Mouse (Mus musculus): ENCODE measurements at regions not wholly inside any gene's neighbourhood (a gene's known extent, or its start where the extent isn't known, plus 50 kb on each side); places are given as distances from the start of the nearest gene placed in this dataset.
"Not testable (repeated sequence)": the region's sequence is repeated elsewhere in the genome, so short reads cannot be mapped to it uniquely, and the experiment has no call there.

- not testable (repeated sequence) for DNase-seq (ENCODE audit: low read depth, low spot score)
Observed at GRCm38 (mm10) chr2:129949786-129950185, 62.4 kb upstream of the Tgm3 start.

DNA sequence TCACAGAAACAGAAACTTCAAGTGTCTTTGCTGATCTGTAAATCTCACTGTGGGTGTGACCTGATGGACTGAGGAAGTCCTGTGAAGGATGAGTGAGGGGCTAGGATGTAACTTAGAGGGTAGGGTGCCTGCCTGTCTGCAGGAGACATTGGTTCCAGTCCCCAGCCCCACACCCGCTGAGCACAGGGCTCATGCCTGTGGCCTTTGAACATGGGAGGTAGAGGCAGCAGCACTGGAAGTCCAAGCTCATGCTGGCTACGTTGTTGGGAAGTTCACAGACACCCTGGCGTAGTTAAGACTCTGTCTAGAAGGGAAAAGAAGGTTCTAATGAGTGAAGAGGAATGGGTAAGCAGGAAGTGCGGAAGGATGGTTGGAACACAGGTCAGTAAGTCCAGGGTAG lies 59.7 kb upstream of the Tgm3 start:
- no peak for DNase-seq (ENCODE audit: low read depth, low spot score)

DNA sequence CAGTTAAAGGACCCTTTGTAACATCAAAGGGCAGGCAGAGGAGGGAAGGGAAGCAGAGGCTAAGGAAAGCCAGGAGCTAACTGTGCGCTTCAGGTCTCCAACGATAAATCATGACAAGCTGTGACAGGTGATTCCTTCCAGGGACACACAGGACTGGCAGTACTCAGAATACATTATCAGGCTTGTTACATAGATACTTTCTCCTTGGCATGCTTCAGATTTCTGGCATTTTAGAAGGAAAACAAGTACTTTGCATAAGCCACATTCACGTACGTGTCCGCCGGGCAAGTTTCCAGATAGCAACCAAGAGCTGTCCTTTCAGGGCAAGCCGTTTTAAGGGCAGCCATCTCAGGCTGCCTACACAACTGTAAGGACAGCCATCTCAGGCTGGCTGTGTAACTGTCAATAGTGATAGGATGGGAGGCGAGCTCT lies 56.9 kb upstream of the Tgm3 start:
- no peak for DNase-seq (ENCODE audit: low read depth, low spot score)

GRCm38 (mm10) chr2:129958120-129958519 lies 54.0 kb upstream of the Tgm3 start:
- no peak for DNase-seq (ENCODE audit: low read depth, low spot score)

GRCm38 (mm10) chr2:129960364-129960763 lies 51.8 kb upstream of the Tgm3 start:
- no peak for DNase-seq (ENCODE audit: low read depth, low spot score)

DNA sequence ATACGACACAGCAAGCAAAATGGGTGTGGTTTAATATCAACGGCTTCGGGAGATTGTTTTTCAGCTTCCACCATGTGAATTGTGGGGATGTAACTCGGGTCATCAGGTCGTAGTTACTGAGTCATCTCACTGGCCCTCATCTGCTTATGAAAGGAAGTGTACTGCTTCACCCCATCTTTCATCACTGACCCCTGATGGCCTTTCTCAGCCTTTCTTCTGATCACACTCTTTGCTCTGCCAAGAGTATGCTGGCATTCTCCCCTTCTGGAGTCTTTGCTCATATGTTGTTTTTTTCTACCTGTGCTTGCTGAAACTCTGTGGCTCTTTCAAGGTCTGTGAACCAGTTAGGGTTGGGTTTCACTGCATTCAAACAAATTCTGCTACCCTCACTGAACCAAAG lies 50.6 kb upstream of the Tgm3 start:
- no peak for DNase-seq (ENCODE audit: low read depth, low spot score)
